Mouse (Mus musculus) kidney, postnatal 0 days (tissue): ENCODE data around the gene Mast4. TPM values are rescaled to one million over a fixed set of nuclear protein-coding genes. Genes with fewer than 3 reads are reported as not detected.

Source experiments
- ATAC-seq: fragments of 200-750 bp; cut with Nextera tagmentation; replicated peaks from 2 replicates; pipeline ENCODE4 v1.8.0; 2017; ENCODE audit warnings: low read depth, moderate number of reproducible peaks, moderate TSS enrichment, moderate library complexity; ENCODE audit not compliant: low FRiP score
- DNase-seq: peaks from one replicate; pipeline ENCODE4 v3.0.0-alpha.2; 2016; ENCODE audit warnings: low spot score
- H3K27ac ChIP-seq: fragments of 300-500 bp; sonication (generic); 2 replicates; pipeline ENCODE4 v1.5.1; 2014; ENCODE audit warnings: mild to moderate bottlenecking
- H3K27me3 ChIP-seq: fragments of 300-500 bp; sonication (generic); 2 replicates; pipeline ENCODE4 v1.6.1; 2014; ENCODE audit warnings: low read length, mixed read lengths; ENCODE audit not compliant: insufficient read depth
- H3K36me3 ChIP-seq: fragments of 300-500 bp; sonication (generic); 2 replicates; pipeline ENCODE4 v1.6.1; 2014; ENCODE audit warnings: low read length, mixed read lengths; ENCODE audit not compliant: insufficient read depth
- H3K4me1 ChIP-seq: fragments of 300-500 bp; sonication (generic); replicated peaks from 2 replicates; pipeline ENCODE4 v1.6.1; 2014; ENCODE audit warnings: antibody characterized with exemption, low read length, mixed read lengths; ENCODE audit not compliant: insufficient read depth
- H3K4me2 ChIP-seq: fragments of 300-500 bp; sonication (generic); 2 replicates; pipeline ENCODE4 v1.6.1; 2014; ENCODE audit warnings: mild to moderate bottlenecking, low read length, moderate library complexity, mixed read lengths
- H3K4me3 ChIP-seq: fragments of 300-500 bp; sonication (generic); replicated peaks from 2 replicates; pipeline ENCODE4 v1.5.1; 2014; ENCODE audit warnings: low read depth, low read length
- H3K9ac ChIP-seq: fragments of 300-500 bp; sonication (generic); 2 replicates; pipeline ENCODE4 v1.6.1; 2014; ENCODE audit warnings: low read depth, low read length
- H3K9me3 ChIP-seq: fragments of 300-500 bp; sonication (generic); replicated peaks from 2 replicates; pipeline ENCODE4 v1.6.1; 2016; ENCODE audit warnings: low read length, inconsistent platforms, mixed read lengths
- CTCF ChIP-seq: IDR thresholded peaks from 2 replicates; pipeline ENCODE4 v1.5.1; 2016; ENCODE audit warnings: antibody characterized with exemption, low read depth, mild to moderate bottlenecking, moderate library complexity
- WGBS: fragments of 180-500 bp; shearing (Covaris S2); extraction: QIAGEN DNeasy Blood & Tissue Kit; methylation state at CpG from one replicate; pipeline ENCODE4 v1.1.7; 2014; 5-methylcytosine and 5-hydroxymethylcytosine counted together
- polyA plus RNA-seq: library from polyadenylated mRNA; unstranded; fragments of >200 nt; fragmentation: Nextera tagmentation; extraction: Ambion mirVana; gene quantifications from 2 replicates; pipeline ENCODE4 v1.2.1, GENCODE M21; 2015

Mast4 gene
- polyA plus RNA-seq, 1 experiment from 2014 or later = 10.6 TPM

DNA sequence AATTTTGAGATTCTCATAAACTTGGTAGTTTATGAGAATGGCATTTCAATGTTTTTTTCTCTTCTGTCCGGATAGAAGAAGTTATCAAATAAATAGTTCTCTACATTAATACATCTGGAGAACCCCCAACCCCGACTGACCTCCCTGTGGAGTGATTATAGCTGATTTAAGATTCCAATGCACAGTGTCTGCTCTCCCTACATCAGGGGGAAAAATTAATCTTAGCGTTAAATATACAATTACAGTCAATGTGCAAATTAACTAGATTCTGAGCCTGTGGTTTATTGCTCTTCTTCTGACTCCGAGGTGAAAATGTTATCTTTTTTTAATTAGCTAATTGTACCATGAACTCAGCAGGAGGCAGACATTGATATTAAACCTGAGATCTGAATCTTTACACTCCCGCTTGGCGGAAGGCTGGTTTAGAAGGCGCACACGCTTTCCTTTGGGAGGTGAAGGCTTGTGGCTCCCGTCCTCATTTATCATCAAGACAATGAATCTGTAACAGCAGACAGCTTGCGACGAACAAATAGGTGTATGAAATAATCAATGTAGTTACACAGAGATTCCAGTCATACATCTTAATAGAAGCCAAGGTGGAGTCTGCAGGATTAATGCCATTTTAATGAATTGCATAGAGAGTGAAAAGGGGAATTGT lies 274.2 kb downstream of the Mast4 start:
- ATAC-seq (no peak), DNase-seq (no peak)
- no peaks in the 10 kb centered on the region for H3K27me3 ChIP-seq
- H3K9ac ChIP-seq = no peak overlapping the region
- no peaks in the 10 kb centered on the region for H3K9me3 ChIP-seq
- no peak overlapping the region for H3K4me2 ChIP-seq
- H3K4me1 ChIP-seq = no peaks in the 10 kb centered on the region
- TF ChIP-seq CTCF = no peak
- 57% methylated on average over 11 of the region's 11 CpGs for WGBS
- no peak overlapping the region for H3K27ac ChIP-seq
- no peaks in the 10 kb centered on the region for H3K36me3 ChIP-seq
- H3K4me3 ChIP-seq = no peak overlapping the region

DNA sequence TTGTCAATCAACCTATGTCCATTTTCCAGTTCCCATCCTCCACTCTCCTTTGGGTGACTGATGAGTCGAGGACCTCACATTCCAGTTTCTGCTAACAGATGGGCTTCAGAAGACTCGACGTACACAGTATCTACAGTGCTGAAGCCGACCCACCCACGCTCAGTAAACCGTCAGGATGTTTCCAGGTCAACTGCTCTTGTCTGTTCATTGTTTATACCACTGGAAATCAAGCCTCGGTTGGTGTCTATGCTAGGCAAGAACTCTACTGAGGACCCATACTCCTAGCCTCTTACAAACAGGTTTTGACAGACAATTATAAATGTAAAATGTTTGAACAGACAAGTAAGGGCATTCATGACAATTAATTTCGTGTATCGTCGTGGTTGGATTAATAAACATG lies 277.8 kb downstream of the Mast4 start:
- H3K4me2 ChIP-seq = no peak overlapping the region
- no peaks in the 10 kb centered on the region for H3K4me1 ChIP-seq
- ATAC-seq (no peak), DNase-seq (no peak)
- TF ChIP-seq CTCF = no peak
- H3K36me3 ChIP-seq = no peaks in the 10 kb centered on the region
- H3K9me3 ChIP-seq = no peaks in the 10 kb centered on the region
- no peak overlapping the region for H3K4me3 ChIP-seq
- no peak overlapping the region for H3K9ac ChIP-seq
- WGBS = 73% methylated on average over 10 of the region's 10 CpGs
- no peaks in the 10 kb centered on the region for H3K27me3 ChIP-seq
- no peak overlapping the region for H3K27ac ChIP-seq

DNA sequence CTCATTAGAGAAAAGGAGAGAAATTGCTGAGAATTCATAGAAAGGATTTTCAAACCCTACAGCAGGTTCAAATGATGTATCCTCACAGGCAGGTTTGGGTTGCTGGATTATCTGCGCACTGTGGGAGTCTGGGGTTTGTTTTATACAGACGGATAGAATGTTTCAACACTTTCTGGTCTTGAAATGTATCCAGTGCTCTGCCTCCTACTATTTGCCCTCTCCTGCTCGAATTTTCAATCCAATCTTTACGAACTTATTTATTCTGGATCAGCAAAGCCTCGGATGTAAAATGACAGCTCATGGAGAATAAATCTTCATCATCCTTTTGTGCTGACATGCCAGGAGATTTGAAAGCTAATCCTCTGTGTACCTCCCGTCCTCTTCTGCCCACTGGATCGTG lies 281.6 kb downstream of the Mast4 start:
- 47% methylated on average over 7 of the region's 7 CpGs for WGBS
- no peaks in the 10 kb centered on the region for H3K9me3 ChIP-seq
- H3K36me3 ChIP-seq = no peaks in the 10 kb centered on the region
- H3K27ac ChIP-seq = no peak overlapping the region
- no peak overlapping the region for H3K4me2 ChIP-seq
- no peak overlapping the region for H3K9ac ChIP-seq
- H3K4me1 ChIP-seq = no peaks in the 10 kb centered on the region
- no peak overlapping the region for H3K4me3 ChIP-seq
- no peaks in the 10 kb centered on the region for H3K27me3 ChIP-seq
- no peak for ATAC-seq
- no peak for TF ChIP-seq CTCF
- no peak for DNase-seq

DNA sequence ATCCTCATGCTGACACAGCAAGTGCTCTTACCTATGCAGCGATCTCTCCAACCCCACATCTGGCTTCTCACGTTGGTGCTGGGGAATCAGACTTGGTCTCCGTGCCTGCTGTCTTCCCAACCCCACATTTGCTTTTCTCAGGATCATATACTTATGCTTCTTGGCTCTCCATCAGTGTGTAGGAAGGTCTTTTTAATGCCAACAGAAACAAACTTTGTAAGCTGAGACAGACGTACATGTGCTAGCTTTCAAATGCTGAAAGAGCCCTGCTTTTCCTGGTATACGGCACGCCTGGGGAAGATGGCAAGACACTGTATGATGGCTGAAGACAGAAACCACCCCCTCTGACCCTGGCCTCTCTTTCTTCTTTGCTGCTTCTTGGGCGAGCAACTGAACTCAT lies 285.3 kb downstream of the Mast4 start:
- H3K4me3 ChIP-seq = no peak overlapping the region
- no peaks in the 10 kb centered on the region for H3K27me3 ChIP-seq
- no peak overlapping the region for H3K4me2 ChIP-seq
- DNase-seq (no peak), ATAC-seq (no peak)
- H3K27ac ChIP-seq = no peak overlapping the region
- H3K9ac ChIP-seq = no peak overlapping the region
- H3K36me3 ChIP-seq = no peaks in the 10 kb centered on the region
- TF ChIP-seq CTCF = no peak
- H3K9me3 ChIP-seq = no peaks in the 10 kb centered on the region
- 67% methylated on average over 7 of the region's 7 CpGs for WGBS
- no peaks in the 10 kb centered on the region for H3K4me1 ChIP-seq

DNA sequence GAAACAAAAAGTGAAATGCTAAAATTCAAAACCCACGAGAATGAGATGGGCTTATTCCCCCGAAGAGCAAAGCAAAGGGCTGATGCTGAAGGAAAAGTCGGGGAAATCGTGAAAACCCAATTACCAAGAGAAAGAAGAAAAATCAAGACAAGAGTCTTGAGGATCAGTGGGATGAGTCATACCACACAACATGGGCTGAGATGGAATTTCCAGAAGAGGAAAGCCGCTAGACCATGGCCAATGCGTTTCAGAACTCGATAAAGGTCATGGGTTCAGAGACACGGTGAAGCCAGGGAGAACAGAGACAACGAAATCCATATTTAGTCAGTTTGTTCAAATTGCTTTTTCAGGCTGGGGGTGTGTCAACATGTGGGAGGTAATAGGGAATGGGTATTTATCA lies 290.6 kb downstream of the Mast4 start:
- Histone ChIP-seq H3K4me2 (no peak overlapping the region), H3K27ac (no peak overlapping the region), H3K4me1 (no peaks in the 10 kb centered on the region), H3K4me3 (no peak overlapping the region), H3K9me3 (no peaks in the 10 kb centered on the region), H3K9ac (no peak overlapping the region), H3K27me3 (no peaks in the 10 kb centered on the region), H3K36me3 (no peaks in the 10 kb centered on the region)
- whole genome bisulfite sequencing = 86% methylated on average over 9 of the region's 9 CpGs
- DNase-seq (no peak), ATAC-seq (no peak)
- TF ChIP-seq CTCF = no peak

DNA sequence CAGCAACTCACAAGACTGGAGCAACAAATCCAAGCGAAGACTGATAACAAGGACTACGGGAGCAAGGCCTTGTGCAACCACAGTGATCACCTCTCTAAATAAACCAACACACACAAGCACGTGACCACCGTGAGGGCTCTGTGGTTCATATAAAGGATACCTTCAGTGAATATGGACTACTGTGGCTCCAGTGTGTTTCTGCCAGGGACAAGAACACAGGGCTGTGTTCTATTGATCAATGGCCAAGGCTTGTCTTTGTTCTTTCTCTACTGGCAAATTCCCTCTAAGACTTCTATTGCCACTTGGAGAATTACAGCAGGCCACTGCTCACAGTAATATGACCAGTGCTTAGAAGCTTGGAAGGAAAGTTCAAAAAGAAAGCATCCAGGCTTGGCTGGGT lies 291.3 kb downstream of the Mast4 start:
- WGBS = 95% methylated on average over 4 of the region's 4 CpGs
- H3K9me3 ChIP-seq = no peaks in the 10 kb centered on the region
- H3K4me3 ChIP-seq = no peak overlapping the region
- no peaks in the 10 kb centered on the region for H3K4me1 ChIP-seq
- H3K36me3 ChIP-seq = no peaks in the 10 kb centered on the region
- no peak overlapping the region for H3K27ac ChIP-seq
- H3K4me2 ChIP-seq = no peak overlapping the region
- no peaks in the 10 kb centered on the region for H3K27me3 ChIP-seq
- no peak for TF ChIP-seq CTCF
- no peak overlapping the region for H3K9ac ChIP-seq
- no peak for ATAC-seq
- no peak for DNase-seq

DNA sequence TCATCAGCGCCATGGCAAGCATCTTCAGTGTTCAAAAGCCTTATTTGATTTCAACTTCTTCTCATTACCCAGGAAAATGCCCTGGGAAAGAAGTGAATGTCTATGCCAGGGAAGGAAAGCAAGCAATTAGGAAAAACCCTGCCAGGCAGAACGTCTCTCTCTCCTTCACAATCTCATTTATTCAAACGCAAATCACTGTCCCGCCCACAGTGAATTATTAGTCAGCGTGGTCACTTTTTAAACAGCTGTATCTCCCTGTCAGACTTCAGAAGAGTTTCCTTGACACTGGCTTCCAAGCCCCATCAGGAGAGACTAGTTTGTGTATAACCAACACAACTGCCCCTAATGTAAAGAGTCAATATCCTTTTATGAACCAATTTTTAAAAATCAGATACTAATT lies 296.8 kb downstream of the Mast4 start:
- TF ChIP-seq CTCF = no peak
- Histone ChIP-seq H3K9ac (no peak overlapping the region), H3K4me2 (no peak overlapping the region), H3K27me3 (no peaks in the 10 kb centered on the region), H3K4me1 (0 out of 2 replicates have a peak, but pooled peaks cover 3% of the 10 kb centered on the region), H3K36me3 (no peaks in the 10 kb centered on the region), H3K9me3 (no peaks in the 10 kb centered on the region), H3K4me3 (no peak overlapping the region), H3K27ac (no peak overlapping the region)
- ATAC-seq (no peak), DNase-seq (no peak)
- 40% methylated on average over 5 of the region's 5 CpGs for WGBS
